Mouse (Mus musculus): ENCODE data around the gene Nell2.
"Not testable (repeated sequence)": the region's sequence is repeated elsewhere in the genome, so short reads cannot be mapped to it uniquely, and the experiment has no call there.

Gene Nell2

GRCm38 (mm10) chr15:95241161-95241560, 287.2 kb downstream of the Nell2 start:
- no peak for DNase-seq (ENCODE audit: low read depth)

- not testable (repeated sequence) for DNase-seq (ENCODE audit: low read depth)
These were observed 291.3 kb downstream of the Nell2 start for GRCm38 (mm10) chr15:95237021-95237420.

- DNase-seq (ENCODE audit: low read depth) = no peak
These were observed 291.9 kb downstream of the Nell2 start for GRCm38 (mm10) chr15:95236509-95236908.

- no peak for DNase-seq (ENCODE audit: low read depth)
These were observed 297.2 kb downstream of the Nell2 start for GRCm38 (mm10) chr15:95231171-95231570.

- DNase-seq (ENCODE audit: low read depth) = no peak
These were observed 311.6 kb downstream of the Nell2 start for GRCm38 (mm10) chr15:95216640-95217365.

GRCm38 (mm10) chr15:95210551-95210950, 317.8 kb downstream of the Nell2 start:
- no peak for DNase-seq (ENCODE audit: low read depth)

GRCm38 (mm10) chr15:95209186-95209585, 319.2 kb downstream of the Nell2 start:
- DNase-seq (ENCODE audit: low read depth) = no peak

- DNase-seq (ENCODE audit: low read depth) = no peak
These were observed 334.6 kb downstream of the Nell2 start for GRCm38 (mm10) chr15:95193661-95194280.

GRCm38 (mm10) chr15:95192951-95193350, 335.4 kb downstream of the Nell2 start:
- DNase-seq (ENCODE audit: low read depth) = no peak

- DNase-seq (ENCODE audit: low read depth) = no peak
These were observed 342.1 kb downstream of the Nell2 start for GRCm38 (mm10) chr15:95186226-95186625.

GRCm38 (mm10) chr15:95185419-95185818, 342.9 kb downstream of the Nell2 start:
- DNase-seq (ENCODE audit: low read depth) = no peak

- DNase-seq (ENCODE audit: low read depth) = no peak
These were observed 344.9 kb downstream of the Nell2 start for GRCm38 (mm10) chr15:95183450-95183849.

- DNase-seq (ENCODE audit: low read depth) = no peak
These were observed 371.5 kb downstream of the Nell2 start for GRCm38 (mm10) chr15:95156828-95157227.

- no peak for DNase-seq (ENCODE audit: low read depth)
These were observed 383.2 kb downstream of the Nell2 start for GRCm38 (mm10) chr15:95145118-95145517.

GRCm38 (mm10) chr15:95144131-95144530, 384.2 kb downstream of the Nell2 start:
- no peak for DNase-seq (ENCODE audit: low read depth)

- no peak for DNase-seq (ENCODE audit: low read depth)
These were observed 389.5 kb downstream of the Nell2 start for GRCm38 (mm10) chr15:95138709-95139409.

GRCm38 (mm10) chr15:95137018-95137810, 391.1 kb downstream of the Nell2 start:
- DNase-seq (ENCODE audit: low read depth) = no peak

- no peak for DNase-seq (ENCODE audit: low read depth)
These were observed 392.3 kb downstream of the Nell2 start for GRCm38 (mm10) chr15:95135926-95136609.

GRCm38 (mm10) chr15:95131401-95131800, 397.0 kb downstream of the Nell2 start:
- DNase-seq (ENCODE audit: low read depth) = no peak

GRCm38 (mm10) chr15:95108626-95109025, 419.7 kb downstream of the Nell2 start:
- no peak for DNase-seq (ENCODE audit: low read depth)

- no peak for DNase-seq (ENCODE audit: low read depth)
These were observed 421.0 kb downstream of the Nell2 start for GRCm38 (mm10) chr15:95107246-95107809.
